Mouse (Mus musculus): ENCODE measurements at regions not wholly inside any gene's neighbourhood (a gene's known extent, or its start where the extent isn't known, plus 50 kb on each side); places are given as distances from the start of the nearest gene placed in this dataset.

GRCm38 (mm10) chr16:30160399-30160798 lies 96.2 kb downstream of the Hes1 start:
- no peak for DNase-seq (ENCODE audit: low spot score)

GRCm38 (mm10) chr16:30163303-30163702 lies 99.1 kb downstream of the Hes1 start:
- no peak for DNase-seq (ENCODE audit: low spot score)

GRCm38 (mm10) chr16:30165667-30166180 lies 101.5 kb downstream of the Hes1 start:
- DNase-seq (ENCODE audit: low spot score), result no peak

GRCm38 (mm10) chr16:30171381-30172079 lies 95.8 kb downstream of the Cpn2 start:
- peak; percentile 38 for DNase-seq (ENCODE audit: low spot score)

- DNase-seq (ENCODE audit: low spot score), result no peak
Measured at GRCm38 (mm10) chr16:30172136-30172731, 95.1 kb downstream of the Cpn2 start.

GRCm38 (mm10) chr16:30172798-30173202 lies 94.5 kb downstream of the Cpn2 start:
- no peak for DNase-seq (ENCODE audit: low spot score)

GRCm38 (mm10) chr16:30173953-30174874 lies 93.1 kb downstream of the Cpn2 start:
- no peak for DNase-seq (ENCODE audit: low spot score)

GRCm38 (mm10) chr16:30176306-30176705 lies 91.0 kb downstream of the Cpn2 start:
- DNase-seq (ENCODE audit: low spot score), result no peak

- no peak for DNase-seq (ENCODE audit: low spot score)
Measured at GRCm38 (mm10) chr16:30177769-30178168, 89.5 kb downstream of the Cpn2 start.

GRCm38 (mm10) chr16:30178596-30178995 lies 88.7 kb downstream of the Cpn2 start:
- no peak for DNase-seq (ENCODE audit: low spot score)

- no peak for DNase-seq (ENCODE audit: low spot score)
Measured at GRCm38 (mm10) chr16:30179504-30179976, 87.8 kb downstream of the Cpn2 start.

- DNase-seq (ENCODE audit: low spot score), result no peak
Measured at GRCm38 (mm10) chr16:30181116-30181515, 86.2 kb downstream of the Cpn2 start.

GRCm38 (mm10) chr16:30184591-30185265 lies 82.6 kb downstream of the Cpn2 start:
- DNase-seq (ENCODE audit: low spot score), result peak; percentile 71

GRCm38 (mm10) chr16:30185707-30186106 lies 81.6 kb downstream of the Cpn2 start:
- no peak for DNase-seq (ENCODE audit: low spot score)

GRCm38 (mm10) chr16:30186201-30186700 lies 81.0 kb downstream of the Cpn2 start:
- no peak for DNase-seq (ENCODE audit: low spot score)

- DNase-seq (ENCODE audit: low spot score), result no peak
Measured at GRCm38 (mm10) chr16:30186701-30187270, 80.5 kb downstream of the Cpn2 start.

GRCm38 (mm10) chr16:30187400-30187799 lies 79.9 kb downstream of the Cpn2 start:
- no peak for DNase-seq (ENCODE audit: low spot score)

- peak; percentile 94 for DNase-seq (ENCODE audit: low spot score)
Measured at GRCm38 (mm10) chr16:30187907-30188414, 79.3 kb downstream of the Cpn2 start.

GRCm38 (mm10) chr16:30188769-30189430 lies 78.4 kb downstream of the Cpn2 start:
- peak; percentile 67 for DNase-seq (ENCODE audit: low spot score)

- no peak for DNase-seq (ENCODE audit: low spot score)
Measured at GRCm38 (mm10) chr16:30190351-30190750, 76.9 kb downstream of the Cpn2 start.
